Mouse (Mus musculus) fibroblast of lung, adult 2 months (primary cell): ENCODE data around the gene Ahcyl1.
A peak's percentile ranks its signal among the peaks of the same experiment; 100 is the strongest.
"Not testable (repeated sequence)": the region's sequence is repeated elsewhere in the genome, so short reads cannot be mapped to it uniquely, and the experiment has no call there.

Source experiments
- DNase-seq: peaks from one replicate; pipeline ENCODE4 v3.0.0-alpha.2; 2011; ENCODE audit warnings: low read depth

Ahcyl1 gene

DNA sequence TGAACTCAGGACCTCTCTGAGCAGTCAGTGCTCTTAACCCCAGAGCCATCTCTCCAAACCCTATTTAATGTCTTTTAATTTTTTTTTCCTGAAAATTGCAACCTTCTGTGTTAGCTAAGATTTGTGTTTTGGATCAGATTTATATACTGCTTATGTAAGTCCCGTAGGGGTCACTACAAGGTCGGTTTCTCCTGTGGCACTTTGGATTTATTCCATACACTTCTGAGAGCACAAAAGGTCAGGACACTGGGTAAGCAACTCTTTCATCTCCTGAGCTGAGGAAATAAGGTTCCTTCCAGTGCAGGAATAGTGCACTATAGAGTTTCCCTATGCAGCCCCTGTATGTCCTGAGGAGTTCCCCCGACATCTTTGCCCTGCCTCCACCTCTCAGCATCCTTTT is 40.9 kb downstream of the Ahcyl1 start:
- DNase-seq: no peak

- DNase-seq: no peak
Measured at GRCm38 (mm10) chr3:107654861-107655260, 41.5 kb downstream of the Ahcyl1 start.

GRCm38 (mm10) chr3:107652968-107653367 is 43.4 kb downstream of the Ahcyl1 start:
- no peak for DNase-seq

GRCm38 (mm10) chr3:107650276-107650675 is 46.1 kb downstream of the Ahcyl1 start:
- not testable (repeated sequence) for DNase-seq

DNA sequence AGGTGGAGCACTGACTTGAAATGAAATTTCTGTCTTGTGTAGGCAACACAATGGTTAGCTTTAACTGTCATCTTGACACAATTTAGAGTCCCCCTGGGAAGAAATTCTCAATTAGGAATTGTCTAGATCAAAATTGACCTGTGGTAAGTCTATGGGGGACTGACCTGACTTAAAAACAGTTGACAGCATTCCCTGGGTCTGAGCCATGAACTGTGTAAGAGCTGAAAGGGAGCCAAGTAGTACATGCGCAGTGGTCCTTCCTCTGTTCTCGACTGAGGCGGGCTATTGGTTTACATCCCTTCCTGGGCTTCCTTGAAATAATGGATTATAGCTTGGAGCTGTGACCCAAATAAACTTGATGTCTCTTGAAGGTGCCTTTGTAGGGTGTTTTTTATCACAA is 49.4 kb downstream of the Ahcyl1 start:
- no peak for DNase-seq

DNA sequence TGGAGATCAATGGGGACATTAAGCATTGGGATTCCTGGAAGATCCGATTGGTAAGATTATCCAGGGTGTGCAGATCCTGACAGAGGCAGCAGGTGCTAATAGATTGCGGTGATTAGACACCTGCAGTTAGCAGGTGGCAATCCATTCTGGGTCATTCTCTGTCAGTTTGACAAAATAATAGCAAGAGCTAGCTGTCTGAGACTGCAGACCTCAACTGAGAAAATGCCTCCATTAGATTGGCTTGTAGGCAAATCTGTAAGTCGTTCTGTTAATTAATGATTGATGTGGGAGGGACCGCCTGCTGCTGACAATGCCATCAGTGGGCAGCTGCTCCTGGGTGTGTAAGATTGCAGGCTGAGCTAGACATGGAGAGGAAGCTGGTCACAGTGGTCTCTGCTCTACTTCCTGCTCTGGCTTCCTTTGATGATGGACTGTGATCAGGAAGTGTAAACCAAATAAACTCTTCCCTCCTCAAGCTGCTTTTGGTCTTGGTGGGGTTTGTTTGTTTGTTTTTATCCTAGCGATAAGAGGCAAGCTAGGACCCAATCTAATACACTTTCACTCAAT is 58.7 kb downstream of the Ahcyl1 start:
- no peak for DNase-seq

GRCm38 (mm10) chr3:107636236-107636635 is 60.1 kb downstream of the Ahcyl1 start:
- no peak for DNase-seq

- no peak for DNase-seq
Measured at GRCm38 (mm10) chr3:107635836-107636235, 60.5 kb downstream of the Ahcyl1 start.

GRCm38 (mm10) chr3:107633906-107634305 is 62.5 kb downstream of the Ahcyl1 start:
- DNase-seq: no peak

DNA sequence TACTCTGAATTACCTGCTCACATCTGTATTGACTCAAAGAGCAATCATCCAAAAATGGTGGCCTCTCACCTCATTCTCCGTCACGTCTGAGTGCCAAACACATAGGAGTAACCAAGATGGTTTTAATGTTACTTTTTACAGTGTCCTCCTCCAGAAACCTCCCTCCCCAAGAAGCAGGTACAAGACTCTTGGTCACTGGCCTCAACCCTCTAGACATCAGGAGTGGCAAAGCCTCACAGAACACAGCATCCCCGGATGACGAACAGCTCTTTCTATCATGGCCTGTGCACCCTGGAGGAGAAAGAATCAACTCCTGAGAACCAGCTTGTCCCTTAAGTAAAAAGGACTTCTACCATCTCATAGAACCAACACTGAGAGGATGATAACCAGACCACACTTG is 63.6 kb downstream of the Ahcyl1 start:
- DNase-seq: no peak

GRCm38 (mm10) chr3:107631523-107631958 is 64.8 kb downstream of the Ahcyl1 start, which contains the start of gene Strip1:
TSS of gene Strip1 (minus strand) at chr3:107631694.
- DNase-seq: peak; percentile 88

DNA sequence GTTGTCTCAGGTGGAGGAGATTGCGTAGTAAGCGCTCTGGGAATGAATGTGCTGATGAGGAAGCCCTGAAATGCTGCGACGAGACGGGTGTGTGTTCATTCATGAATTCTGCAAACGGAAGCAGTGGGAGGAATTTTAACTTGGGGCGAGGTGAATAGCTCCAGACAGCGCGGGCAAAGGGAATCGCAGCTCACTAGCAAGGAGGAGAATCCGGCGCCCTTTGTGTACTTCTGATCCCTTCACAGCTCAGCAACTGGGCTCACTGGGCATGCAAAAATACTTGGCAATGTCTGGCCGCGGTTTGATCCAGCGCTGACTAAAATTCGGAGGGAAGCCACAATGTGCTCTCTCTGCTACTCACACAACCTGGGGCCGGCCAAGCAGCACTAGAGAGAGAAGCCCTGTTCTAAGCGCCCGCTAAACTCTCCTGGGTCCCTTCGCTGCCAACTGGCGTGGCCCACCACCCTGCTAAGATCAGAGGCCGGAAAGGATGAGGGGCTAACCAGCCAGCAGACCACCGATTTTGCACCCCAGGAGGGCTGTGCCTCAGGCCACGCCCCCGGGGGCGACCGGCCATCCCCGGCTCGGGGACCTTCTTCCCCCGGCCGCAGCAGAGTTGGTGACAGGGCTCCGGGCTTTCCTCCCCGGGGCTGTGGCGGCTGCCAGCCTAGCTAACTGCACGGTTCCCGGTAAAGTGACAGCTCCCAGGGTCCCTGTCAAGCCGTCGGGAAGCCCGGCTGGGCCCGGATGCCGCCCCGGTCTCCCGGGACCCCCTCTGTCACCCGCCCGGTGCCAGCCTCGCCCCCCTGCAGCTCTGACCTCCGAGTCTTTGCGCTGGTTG is 65.5 kb downstream of the Ahcyl1 start, which contains the start of gene Gm10961:
Gene Gm10961 (plus strand): TSS at position 641 of the 841 bp plus-strand sequence.
- DNase-seq: peak; percentile 19

- DNase-seq: no peak
Measured at GRCm38 (mm10) chr3:107629411-107629810, 66.9 kb downstream of the Ahcyl1 start.

GRCm38 (mm10) chr3:107628551-107628950 is 67.8 kb downstream of the Ahcyl1 start:
- DNase-seq: no peak

GRCm38 (mm10) chr3:107627641-107628040 is 68.7 kb downstream of the Ahcyl1 start:
- DNase-seq: no peak

DNA sequence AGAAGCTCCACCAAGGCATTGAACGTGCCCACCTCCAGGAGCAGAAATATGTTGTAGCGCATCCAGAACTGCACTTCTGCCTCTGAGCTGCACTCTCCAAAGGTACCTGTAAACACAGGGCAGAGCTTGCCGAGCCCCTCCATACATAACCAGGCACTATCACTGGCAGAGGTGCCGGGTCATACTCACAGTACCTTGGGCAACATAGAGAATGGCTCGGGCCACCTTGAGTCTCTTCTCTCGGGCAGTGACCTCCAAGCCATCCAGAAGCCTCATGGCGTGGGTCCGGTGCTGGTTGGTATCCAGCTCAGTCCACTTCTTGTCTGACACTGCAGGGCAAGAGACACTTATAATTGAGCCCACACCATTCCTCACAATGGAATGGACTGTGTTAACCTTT is 69.6 kb downstream of the Ahcyl1 start:
- DNase-seq: no peak

DNA sequence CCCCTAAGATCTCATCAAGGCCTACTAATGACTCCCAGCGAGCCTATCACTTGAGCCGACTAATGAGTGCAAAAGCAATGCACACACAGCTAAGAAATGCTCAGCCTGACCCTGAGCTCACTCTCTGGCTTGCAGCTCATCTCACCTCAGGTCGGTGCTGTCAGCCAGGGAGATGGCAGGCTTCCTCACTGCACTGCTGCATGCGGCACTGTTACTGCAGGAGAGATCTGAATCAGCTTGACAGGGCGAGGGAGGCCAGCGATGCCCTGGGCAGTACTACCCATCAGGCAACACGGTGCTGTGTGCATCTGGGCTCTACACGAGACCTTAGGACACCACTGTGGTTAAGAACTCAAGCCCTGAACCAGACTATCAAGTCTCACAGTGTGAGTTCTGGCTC is 70.8 kb downstream of the Ahcyl1 start:
- no peak for DNase-seq

- no peak for DNase-seq
Measured at GRCm38 (mm10) chr3:107624424-107624823, 71.9 kb downstream of the Ahcyl1 start.

DNA sequence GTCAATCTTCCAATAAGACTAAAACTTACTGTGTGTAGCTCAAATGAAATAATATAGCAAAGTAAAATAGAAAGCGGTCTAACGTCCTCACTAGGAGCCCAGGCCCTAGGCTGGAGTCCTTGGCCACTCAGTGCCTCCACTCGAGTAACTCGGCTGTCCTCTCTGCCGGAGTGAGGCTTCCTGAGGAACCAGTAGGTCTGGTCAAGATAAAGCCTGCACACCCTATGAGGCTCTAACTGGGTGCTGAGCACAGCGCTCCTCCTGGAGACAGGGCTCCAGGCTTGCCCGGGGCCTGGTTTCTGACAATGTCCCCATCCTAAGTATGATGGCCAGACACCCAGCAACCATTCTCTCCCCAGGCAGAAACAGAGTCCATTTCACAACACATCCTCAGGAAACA is 73.8 kb downstream of the Ahcyl1 start:
- no peak for DNase-seq

- no peak for DNase-seq
Measured at GRCm38 (mm10) chr3:107621286-107622075, 74.9 kb downstream of the Ahcyl1 start.

GRCm38 (mm10) chr3:107619911-107620310 is 76.4 kb downstream of the Ahcyl1 start:
- DNase-seq: no peak

DNA sequence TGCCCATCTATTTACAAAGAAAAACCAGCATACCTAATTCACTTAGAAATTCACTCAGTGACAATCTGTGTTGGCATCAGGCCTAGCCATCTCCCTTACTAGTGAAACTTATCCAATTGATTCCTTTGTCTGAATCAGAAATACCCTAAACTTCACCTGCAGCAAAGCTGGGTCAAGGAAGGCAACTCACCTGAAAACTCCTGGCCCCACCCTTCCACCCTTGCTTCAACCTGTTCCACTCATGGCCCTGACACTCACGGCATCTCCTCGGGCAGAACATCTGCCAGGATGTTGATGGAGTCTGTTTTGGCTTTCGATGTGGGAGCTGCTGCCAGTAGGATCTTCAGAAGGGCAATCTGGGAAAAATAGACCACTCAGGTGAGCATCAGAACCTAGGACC is 78.6 kb downstream of the Ahcyl1 start:
- no peak for DNase-seq
